In genomic region chr2:26139545-26140206, GRCm38 (mm10) we compare ENCODE assay signal across 7 mouse cellular contexts. TPM values are rescaled to one million over a fixed set of nuclear protein-coding genes. Genes with fewer than 3 reads are reported as not detected.
DNase-seq lines count a peak whose midpoint lies in the region; ATAC-seq and TF ChIP-seq lines count a peak whose summit lies in the region.

No protein-coding gene starts in this region.

- peak; percentile 75 for ATAC-seq in lung, embryonic 14.5 days (ENCODE audit: insufficient read depth)
- peak; percentile 66 for ATAC-seq in forebrain, embryonic 16.5 days
- ATAC-seq in limb, embryonic 15.5 days (ENCODE audit: insufficient number of reproducible peaks, low FRiP score, low TSS enrichment, low read depth) = peak; percentile 53
- peak; percentile 70 for ATAC-seq in midbrain, postnatal 0 days (ENCODE audit: low FRiP score)

- H3K4me2 ChIP-seq in lung, embryonic 14.5 days = peak overlapping the region; percentile 92
- peak overlapping the region; percentile 97 for H3K4me2 ChIP-seq in forebrain, embryonic 16.5 days (ENCODE audit: low read length)
- peak overlapping the region; percentile 85 for H3K4me2 ChIP-seq in limb, embryonic 15.5 days
- H3K4me2 ChIP-seq in midbrain, postnatal 0 days (ENCODE audit: low read depth, low read length, poor library complexity, severe bottlenecking) = peak overlapping the region; percentile 94

- no peak for TF ChIP-seq CTCF in lung, embryonic 14.5 days (IDR thresholded peaks at IDR 0.05; ENCODE audit: low read depth)
- no peak for TF ChIP-seq CTCF in midbrain, postnatal 0 days (IDR thresholded peaks at IDR 0.05)

- peak overlapping the region; percentile 79 for H3K4me3 ChIP-seq in lung, embryonic 14.5 days (ENCODE audit: low read depth, low read length)
- peak overlapping the region; percentile 89 for H3K4me3 ChIP-seq in forebrain, embryonic 16.5 days (replicated peaks; ENCODE audit: low read length)
- H3K4me3 ChIP-seq in limb, embryonic 15.5 days = peak overlapping the region; percentile 90
- peak overlapping the region; percentile 82 for H3K4me3 ChIP-seq in midbrain, postnatal 0 days (ENCODE audit: low read depth, low read length)

- H3K9me3 ChIP-seq in lung, embryonic 14.5 days (ENCODE audit: low read depth, low read length) = no peaks in the 10 kb centered on the region
- H3K9me3 ChIP-seq in forebrain, embryonic 16.5 days (ENCODE audit: control insufficient read depth, low read length) = no peaks in the 10 kb centered on the region
- H3K9me3 ChIP-seq in limb, embryonic 15.5 days = no peaks in the 10 kb centered on the region
- H3K9me3 ChIP-seq in midbrain, postnatal 0 days (ENCODE audit: low read length) = no peaks in the 10 kb centered on the region

- peak; percentile 77 for DNase-seq in lung, embryonic 14.5 days
- no peak for DNase-seq in lung, postnatal 10 days
- DNase-seq in c-Kit-negative CD71-positive TER-119-positive erythroid progenitor cells, embryonic 14.5 days (ENCODE audit: low read depth, low spot score) = peak; percentile 50
- peak; percentile 68 for DNase-seq in midbrain, postnatal 0 days (ENCODE audit: low spot score)
- no peak for DNase-seq in urinary bladder, postnatal 4 days (ENCODE audit: low spot score in 2 of 2)

- under 1% methylated on average over 60 of the region's 60 CpGs for WGBS in lung, embryonic 14.5 days
- WGBS in forebrain, embryonic 16.5 days = under 1% methylated on average over 52 of the region's 60 CpGs
- WGBS in limb, embryonic 15.5 days = under 1% methylated on average over 60 of the region's 60 CpGs
- under 1% methylated on average over 60 of the region's 60 CpGs for WGBS in midbrain, postnatal 0 days

- peaks cover 17% of the 10 kb centered on the region for H3K4me1 ChIP-seq in lung, embryonic 14.5 days (ENCODE audit: insufficient read depth)
- H3K4me1 ChIP-seq in forebrain, embryonic 16.5 days (replicated peaks; ENCODE audit: control insufficient read depth, insufficient read depth, low read length) = peaks cover 18% of the 10 kb centered on the region
- H3K4me1 ChIP-seq in limb, embryonic 15.5 days = peaks cover 29% of the 10 kb centered on the region
- peaks cover 9% of the 10 kb centered on the region; the same call in 1 of the 2 replicates for H3K4me1 ChIP-seq in midbrain, postnatal 0 days (ENCODE audit: insufficient read depth, low read length)

- peak overlapping the region; percentile 90 for H3K27ac ChIP-seq in lung, embryonic 14.5 days (ENCODE audit: low read depth)
- peak overlapping the region; percentile 93 for H3K27ac ChIP-seq in forebrain, embryonic 16.5 days (ENCODE audit: low read length)
- H3K27ac ChIP-seq in limb, embryonic 15.5 days = peak overlapping the region; percentile 92
- H3K27ac ChIP-seq in midbrain, postnatal 0 days (ENCODE audit: low read depth, low read length) = peak overlapping the region; percentile 98

- H3K9ac ChIP-seq in lung, embryonic 14.5 days = peak overlapping the region; percentile 86
- peak overlapping the region; percentile 91 for H3K9ac ChIP-seq in forebrain, embryonic 16.5 days (replicated peaks; ENCODE audit: low read depth, low read length)
- H3K9ac ChIP-seq in limb, embryonic 15.5 days = peak overlapping the region; percentile 84
- H3K9ac ChIP-seq in midbrain, postnatal 0 days (replicated peaks; ENCODE audit: low read length, poor library complexity, severe bottlenecking) = peak overlapping the region; percentile 93

- H3K36me3 ChIP-seq in lung, embryonic 14.5 days (ENCODE audit: insufficient read depth) = peaks cover 15% of the 10 kb centered on the region; the same call in 1 of the 2 replicates
- H3K36me3 ChIP-seq in forebrain, embryonic 16.5 days (ENCODE audit: control insufficient read depth, insufficient read depth) = no peaks in the 10 kb centered on the region; the same call in 1 of the 2 replicates
- H3K36me3 ChIP-seq in limb, embryonic 15.5 days = peaks cover 31% of the 10 kb centered on the region
- peaks cover 14% of the 10 kb centered on the region for H3K36me3 ChIP-seq in midbrain, postnatal 0 days (ENCODE audit: insufficient read depth, low read length)

- H3K27me3 ChIP-seq in lung, embryonic 14.5 days (ENCODE audit: insufficient read depth, low read length) = no peaks in the 10 kb centered on the region
- H3K27me3 ChIP-seq in forebrain, embryonic 16.5 days (replicated peaks; ENCODE audit: control insufficient read depth, insufficient read depth, low read length) = no peaks in the 10 kb centered on the region
- no peaks in the 10 kb centered on the region for H3K27me3 ChIP-seq in limb, embryonic 15.5 days
- no peaks in the 10 kb centered on the region for H3K27me3 ChIP-seq in midbrain, postnatal 0 days (ENCODE audit: insufficient read depth, low read length)

RNA-seq across cellular contexts. Expression of gene Nacc2, which starts 16.7 kb away (rescaled TPM):
- 8.6 and 9.4 TPM in 2 replicates for polyA plus RNA-seq in lung, embryonic 14.5 days (2014; fragmentation: Nextera tagmentation; extraction: Ambion mirVana)
- 13.3 and 16.1 TPM in 2 replicates for polyA plus RNA-seq in forebrain, embryonic 16.5 days (2015; fragmentation: Nextera tagmentation; extraction: Ambion mirVana)
- polyA plus RNA-seq in limb, embryonic 15.5 days (2015; fragmentation: Nextera tagmentation; extraction: Ambion mirVana) = 5.5 TPM in 2 replicates
- 35.2 and 40.7 TPM in 2 replicates for total RNA-seq in midbrain, postnatal 0 days (2014; rRNA removed)
- polyA plus RNA-seq in midbrain, postnatal 0 days (2015; fragmentation: Nextera tagmentation; extraction: Ambion mirVana) = 21.4 and 23.9 TPM in 2 replicates

Comparison
In these comparisons a context has a peak if more than half of its experiments do, and no peak if none do; other contexts are left out.
1. DNase-seq: peak in lung, embryonic 14.5 days (single experiment), c-Kit-negative CD71-positive TER-119-positive erythroid progenitor cells, embryonic 14.5 days (single experiment) and midbrain, postnatal 0 days (single experiment); none in lung, postnatal 10 days (single experiment) and urinary bladder, postnatal 4 days (0 of 2).
2. Peak in every context shown above with its lines, with median percentiles within 50 percentile points of each other: ATAC-seq, H3K27ac ChIP-seq, H3K4me2 ChIP-seq, H3K4me3 ChIP-seq and H3K9ac ChIP-seq.